Mouse (Mus musculus) brain, embryonic 14.5 days (tissue): Measurements from ENCODE around the gene Dhx58.

Experiments
- CTCF ChIP-seq: fragments of 200-500 bp; IDR thresholded peaks from 2 replicates; pipeline ENCODE4 v1.5.1; 2012; ENCODE audit warnings: inconsistent platforms, mild to moderate bottlenecking, moderate library complexity, borderline replicate concordance; ENCODE audit not compliant: insufficient read depth, insufficient read length; ENCODE audit errors: extremely low read depth
- POLR2A ChIP-seq: fragments of 200-500 bp; IDR thresholded peaks from 2 replicates; pipeline ENCODE4 v1.6.1; 2012; ENCODE audit warnings: mild to moderate bottlenecking, inconsistent platforms, borderline replicate concordance; ENCODE audit not compliant: poor library complexity, insufficient read depth, insufficient read length, severe bottlenecking; ENCODE audit errors: extremely low read depth

DNA sequence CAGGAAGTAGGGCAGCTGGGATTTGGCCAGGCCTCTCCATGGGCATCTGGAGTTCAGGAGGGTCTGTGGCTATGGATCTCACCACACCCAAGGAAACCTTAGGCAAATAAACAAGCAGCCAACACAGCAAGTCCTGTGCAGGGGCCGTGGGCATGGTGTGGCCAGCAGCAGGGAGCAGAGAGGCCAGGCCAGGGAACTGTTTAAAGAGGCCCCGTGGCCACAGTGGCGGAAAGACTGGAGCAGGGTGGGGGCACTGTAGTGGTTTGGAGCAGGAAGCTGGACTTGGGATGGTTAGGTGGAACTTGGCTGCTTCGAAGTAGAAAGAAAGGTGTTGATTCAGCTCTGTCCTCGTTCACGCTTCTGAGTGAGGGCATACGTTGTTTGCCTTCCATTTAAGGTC is 16.8 kb downstream of the Dhx58 start:
- TF ChIP-seq CTCF (no peak), POLR2A (no peak)
